Mouse (Mus musculus) erythroblast, embryonic 14.5 days (primary cell): ENCODE data around the gene Rasgef1a.

Source experiments
- GATA1 ChIP-seq: IDR thresholded peaks from 2 replicates; pipeline ENCODE4 v1.6.1; 2012; ENCODE audit warnings: low read length, inconsistent platforms, mixed read lengths
- TAL1 ChIP-seq: IDR thresholded peaks from 3 replicates; pipeline ENCODE4 v1.6.1; 2012; ENCODE audit warnings: low read length, inconsistent platforms, mixed read lengths

DNA sequence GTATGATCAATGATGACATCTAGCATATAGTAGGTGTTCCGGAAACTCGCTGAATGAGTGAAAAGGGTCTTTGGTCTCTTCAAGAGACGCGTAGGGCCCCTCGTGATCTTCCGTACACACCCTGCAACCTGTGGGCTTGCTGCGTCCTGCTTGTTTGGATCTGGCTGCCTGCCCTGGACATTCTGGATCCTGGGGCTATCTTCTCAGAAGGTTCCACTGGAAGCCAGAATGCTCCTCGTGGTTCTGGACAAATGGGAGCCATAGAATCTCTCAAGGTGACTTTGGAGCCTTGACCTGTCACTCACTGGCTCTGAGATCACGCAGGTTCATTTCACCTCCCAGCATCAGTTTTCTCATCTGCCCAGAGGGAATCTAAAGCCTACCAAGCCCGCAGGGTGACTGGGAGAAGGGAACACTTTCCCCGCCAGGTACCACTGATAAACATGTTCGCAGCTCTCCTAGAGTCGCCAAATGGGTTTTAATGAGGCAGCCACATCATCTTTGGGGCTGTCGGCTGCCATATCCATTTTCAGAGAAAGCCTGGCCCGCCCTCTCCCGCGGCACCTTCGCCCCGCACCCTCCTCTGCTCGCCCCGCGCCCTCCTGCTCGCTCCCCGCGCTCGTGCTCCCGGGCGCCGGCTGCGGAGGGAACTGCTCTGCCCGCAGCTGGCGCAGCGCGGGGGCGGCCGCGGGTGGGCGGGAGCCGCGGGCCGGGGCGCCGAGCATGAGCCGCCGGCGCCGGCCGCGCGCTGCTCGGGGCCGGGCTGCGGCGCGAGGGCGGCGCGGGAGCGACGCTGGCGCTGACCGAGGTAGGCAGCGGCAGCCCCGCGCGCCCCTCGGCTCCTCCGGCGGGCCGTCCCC lies at the start of gene Rasgef1a:
- TF ChIP-seq GATA1 (no peak), TAL1 (no peak)
